Mouse (Mus musculus): ENCODE measurements around the gene Tbc1d5. TPM values are rescaled to one million over a fixed set of nuclear protein-coding genes. Genes with fewer than 3 reads are reported as not detected.

Gene Tbc1d5
- total and polyA plus RNA-seq, 3 experiments = 6.6 to 13.9 (median 7.7) TPM

- H3K9ac ChIP-seq (ENCODE audit: insufficient read depth, low read depth) = no peak overlapping the region
- dilution Hi-C loops (cut with MboI; ENCODE audit: extremely low pct_ligation_motif_present, extremely low pct_unique_long_range_greater_than_20kb, low sequenced_read_pairs) = no loop called here
- TF ChIP-seq RAD21 (IDR thresholded peaks at IDR 0.05; ENCODE audit: low read depth, low read length) (no peak), PAX5 (IDR thresholded peaks at IDR 0.05; ENCODE audit: low read length) (no peak), USF2 (conservative IDR thresholded peaks at IDR 0.05; ENCODE audit: low read depth, low read length) (no peak), NELFE (IDR thresholded peaks at IDR 0.05; ENCODE audit: low read depth, low read length) (no peak), POLR2AphosphoS2 (IDR thresholded peaks at IDR 0.05; ENCODE audit: low read depth, low read length) (no peak), SIN3A (IDR thresholded peaks at IDR 0.05; ENCODE audit: low read length) (no peak), ELF1 (IDR thresholded peaks at IDR 0.05; ENCODE audit: low read depth, low read length) (no peak), ZC3H11A (IDR thresholded peaks at IDR 0.05; ENCODE audit: low read depth, low read length) (no peak), MAZ (IDR thresholded peaks at IDR 0.05; ENCODE audit: low read depth, low read length) (no peak), ZNF384 (IDR thresholded peaks at IDR 0.05; ENCODE audit: low read depth, low read length) (no peak), UBTF (IDR thresholded peaks at IDR 0.05; ENCODE audit: low read depth, low read length) (no peak), RCOR1 (conservative IDR thresholded peaks at IDR 0.05; ENCODE audit: low read depth, low read length) (no peak), CHD1 (IDR thresholded peaks at IDR 0.05; ENCODE audit: low read depth, low read length) (no peak), IRF4 (IDR thresholded peaks at IDR 0.05; ENCODE audit: low read depth, low read length) (no peak), JUND (conservative IDR thresholded peaks at IDR 0.05; ENCODE audit: low read depth, low read length) (no peak)
These were observed 426.4 kb downstream of the Tbc1d5 start for GRCm38 (mm10) chr17:50752753-50753152.

GRCm38 (mm10) chr17:50751911-50752310 is 427.2 kb downstream of the Tbc1d5 start:
- H3K79me2 ChIP-seq (replicated peaks; ENCODE audit: control insufficient read depth, extremely low read depth, insufficient read depth, poor library complexity, severe bottlenecking) = no peaks in the 10 kb centered on the region
- no peak overlapping the region for H3K9ac ChIP-seq (ENCODE audit: insufficient read depth, low read depth)
- H3K27ac ChIP-seq (ENCODE audit: insufficient read depth, low read depth) = no peak overlapping the region
- DNase-seq (ENCODE audit: extremely low read depth) = no peak
- no peak overlapping the region for H3K4me2 ChIP-seq (ENCODE audit: insufficient read depth, low read depth, poor library complexity, severe bottlenecking)
- H3K9me3 ChIP-seq (replicated peaks; ENCODE audit: low read length) = no peaks in the 10 kb centered on the region
- no peaks in the 10 kb centered on the region for H3K4me1 ChIP-seq (ENCODE audit: control insufficient read depth in 1 of 2, insufficient read depth in 2 of 2)
- no peak for TF ChIP-seq ELF1 (IDR thresholded peaks at IDR 0.05; ENCODE audit: low read depth, low read length)
- dilution Hi-C loops (cut with MboI; ENCODE audit: extremely low pct_ligation_motif_present, extremely low pct_unique_long_range_greater_than_20kb, low sequenced_read_pairs) = no loop called here
- no peak overlapping the region for H3K4me3 ChIP-seq (replicated peaks in 1 of 3; ENCODE audit: low read depth in 2 of 3, low read length in 2 of 3, poor library complexity in 1 of 3)
- in situ Hi-C loops (cut with MboI; ENCODE audit: low pct_ligation_motif_present, low pct_unique_long_range_greater_than_20kb, low sequenced_read_pairs) = no loop called here
- H3K36me3 ChIP-seq (replicated peaks in 1 of 2; ENCODE audit: control insufficient read depth in 1 of 2, insufficient read depth in 1 of 2, low read length in 1 of 2) = peaks cover 5 to 15% of the 10 kb centered on the region in 2 experiments
- no peaks in the 10 kb centered on the region for H3K27me3 ChIP-seq (replicated peaks)

More at GRCm38 (mm10) chr17:50752753-50753152, 426.4 kb downstream of the Tbc1d5 start:
- H3K79me2 ChIP-seq (replicated peaks; ENCODE audit: control insufficient read depth, extremely low read depth, insufficient read depth, poor library complexity, severe bottlenecking) = no peaks in the 10 kb centered on the region
- H3K4me3 ChIP-seq (replicated peaks in 1 of 3; ENCODE audit: low read depth in 2 of 3, low read length in 2 of 3, poor library complexity in 1 of 3) = no peak overlapping the region
- in situ Hi-C loops (cut with MboI; ENCODE audit: low pct_ligation_motif_present, low pct_unique_long_range_greater_than_20kb, low sequenced_read_pairs) = no loop called here
- no peak for DNase-seq (ENCODE audit: extremely low read depth)
- H3K9me3 ChIP-seq (replicated peaks; ENCODE audit: low read length) = no peaks in the 10 kb centered on the region
- no peak overlapping the region for H3K27ac ChIP-seq (ENCODE audit: insufficient read depth, low read depth)
- no peaks in the 10 kb centered on the region for H3K27me3 ChIP-seq (replicated peaks)
- H3K36me3 ChIP-seq (replicated peaks in 1 of 2; ENCODE audit: control insufficient read depth in 1 of 2, insufficient read depth in 1 of 2, low read length in 1 of 2) = peaks cover 5 to 20% of the 10 kb centered on the region in 2 experiments
- H3K4me2 ChIP-seq (ENCODE audit: insufficient read depth, low read depth, poor library complexity, severe bottlenecking) = no peak overlapping the region
- no peaks in the 10 kb centered on the region for H3K4me1 ChIP-seq (ENCODE audit: control insufficient read depth in 1 of 2, insufficient read depth in 2 of 2)
